Mouse (Mus musculus): Measurements from ENCODE around the gene Jade3. TPM values are rescaled to one million over a fixed set of nuclear protein-coding genes. Genes with fewer than 3 reads are reported as not detected.
"Not testable (repeated sequence)": the region's sequence is repeated elsewhere in the genome, so short reads cannot be mapped to it uniquely, and the experiment has no call there.

The Jade3 gene
- polyA plus RNA-seq (2012; rRNA removed) = 9.5 and 10.3 TPM in 2 replicates

DNA sequence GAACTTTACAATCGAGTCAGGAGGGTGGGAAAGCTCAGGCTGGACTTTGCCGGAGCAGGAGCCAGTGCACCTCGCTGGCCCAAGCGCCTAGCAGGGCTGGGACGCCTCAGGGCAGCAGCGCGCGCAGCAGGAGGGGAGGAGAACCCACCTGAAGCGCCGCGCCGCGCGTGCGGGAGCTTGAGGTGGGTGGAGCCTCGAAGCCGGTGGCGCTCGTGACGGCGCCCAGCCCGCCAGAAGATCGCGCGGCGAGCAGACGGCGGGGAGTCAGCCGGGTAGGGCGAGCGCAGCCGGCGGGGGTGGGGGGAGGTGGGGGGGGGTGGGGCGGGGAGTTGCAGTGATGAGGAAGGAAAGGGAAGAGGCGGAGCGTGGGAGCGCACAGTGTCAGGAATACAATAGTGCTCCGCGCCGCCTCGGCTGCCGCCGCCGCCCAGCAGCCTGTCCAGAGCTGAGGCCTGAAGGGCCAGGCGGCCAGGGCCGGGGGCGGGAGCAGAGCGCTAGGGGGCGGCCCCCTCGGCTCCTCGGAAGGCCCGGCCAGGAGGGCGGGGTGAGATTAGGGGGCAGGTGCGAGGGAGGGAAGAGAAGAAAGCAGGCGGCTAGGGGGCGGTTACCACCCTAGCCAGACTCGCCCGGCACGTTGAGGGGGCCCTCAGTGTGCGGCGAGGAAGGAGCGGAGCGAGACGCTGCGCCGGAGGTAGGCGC is at the start of gene Jade3:
Gene Jade3 (plus strand): TSS at position 549 of the 699 bp plus-strand sequence.
- DNase-seq (ENCODE audit: low read depth) = peak; percentile 92
- TF ChIP-seq POLR2A (IDR thresholded peaks at IDR 0.05; ENCODE audit: borderline replicate concordance, extremely low read depth, insufficient read depth, insufficient read length, poor library complexity, severe bottlenecking) (peak; percentile 24; the same call in 1 of the 2 replicates), CTCF (IDR thresholded peaks at IDR 0.05; ENCODE audit: borderline replicate concordance, extremely low read depth, insufficient read depth, insufficient read length) (no peak)

DNA sequence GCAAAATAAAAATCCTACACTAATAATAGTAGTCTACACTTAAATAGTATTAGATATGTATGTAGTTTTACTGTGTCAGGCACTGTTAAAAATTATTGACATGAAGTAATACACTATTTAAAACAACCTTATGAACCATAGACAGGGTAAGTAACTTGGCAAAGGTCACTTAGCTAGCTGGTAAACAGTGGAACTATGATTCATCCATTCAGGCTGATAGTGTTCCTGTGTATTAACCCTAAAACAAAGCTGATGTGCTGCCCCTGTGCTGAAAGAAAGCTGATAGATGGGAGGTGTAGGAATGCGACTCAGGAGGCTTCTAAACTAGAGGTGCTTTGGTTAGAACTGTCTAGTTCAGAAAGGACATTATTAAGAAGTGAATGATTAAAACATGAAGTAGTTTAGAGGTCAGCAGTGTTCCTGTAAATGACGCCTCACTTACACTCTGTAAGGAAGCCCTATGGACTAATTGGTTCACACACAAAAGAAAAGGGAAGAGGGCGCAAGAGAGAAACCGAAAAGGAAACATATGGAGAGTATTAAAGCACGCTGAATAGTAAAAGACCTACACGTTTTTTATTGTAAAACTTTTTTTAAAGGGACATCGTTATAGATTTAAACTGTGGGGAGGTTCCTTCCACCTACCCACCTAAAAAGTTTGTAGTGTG is 46.0 kb upstream of the Jade3 start:
- peak; percentile 1 for DNase-seq (ENCODE audit: low read depth)
- no peak for TF ChIP-seq CTCF (IDR thresholded peaks at IDR 0.05; ENCODE audit: borderline replicate concordance, extremely low read depth, insufficient read depth, insufficient read length)

DNA sequence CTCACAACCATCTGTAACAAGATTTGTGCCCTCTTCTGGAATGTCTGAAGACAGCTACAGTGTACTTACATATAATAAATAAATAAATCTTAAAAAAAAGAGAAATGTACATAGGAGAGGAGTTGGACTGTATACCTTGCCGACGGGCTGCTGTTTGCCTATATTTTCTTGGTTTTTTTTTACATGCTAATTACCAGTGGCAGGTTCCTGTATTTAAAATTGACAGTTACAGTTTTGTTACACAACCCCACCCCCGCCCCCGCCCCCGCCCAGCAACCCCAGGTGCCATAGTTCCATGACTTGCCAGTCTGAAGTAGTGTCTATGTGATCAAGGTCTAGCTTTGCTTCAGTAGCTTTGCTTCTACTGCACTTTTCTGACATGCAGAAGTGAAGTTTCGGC is 43.2 kb upstream of the Jade3 start:
- no peak for DNase-seq (ENCODE audit: low read depth)
- no peak for TF ChIP-seq POLR2A (IDR thresholded peaks at IDR 0.05; ENCODE audit: borderline replicate concordance, extremely low read depth, insufficient read depth, insufficient read length, poor library complexity, severe bottlenecking)
- TF ChIP-seq CTCF (IDR thresholded peaks at IDR 0.05; ENCODE audit: borderline replicate concordance, extremely low read depth, insufficient read depth, insufficient read length) = no peak

DNA sequence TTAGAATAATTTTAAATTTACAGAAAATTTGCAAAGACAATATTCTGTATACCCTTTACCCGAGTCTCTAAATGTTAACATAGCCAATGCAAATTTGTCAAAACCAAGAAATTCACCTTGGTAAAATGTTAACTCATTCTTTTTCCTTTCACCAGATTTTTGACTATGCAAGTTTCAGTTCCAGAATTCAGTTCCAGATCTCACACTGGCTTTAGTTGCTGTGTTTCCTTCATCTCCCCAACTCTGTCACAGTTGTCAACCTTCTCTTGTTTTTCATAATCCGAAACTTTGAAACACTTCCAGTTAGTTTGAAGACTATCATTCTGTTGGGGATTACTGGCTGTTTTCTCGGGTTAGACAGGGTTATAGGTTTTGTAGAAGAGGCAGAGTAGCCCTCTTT is 38.5 kb upstream of the Jade3 start:
- no peak for DNase-seq (ENCODE audit: low read depth)
- TF ChIP-seq POLR2A (IDR thresholded peaks at IDR 0.05; ENCODE audit: borderline replicate concordance, extremely low read depth, insufficient read depth, insufficient read length, poor library complexity, severe bottlenecking) (no peak), CTCF (IDR thresholded peaks at IDR 0.05; ENCODE audit: borderline replicate concordance, extremely low read depth, insufficient read depth, insufficient read length) (no peak)

DNA sequence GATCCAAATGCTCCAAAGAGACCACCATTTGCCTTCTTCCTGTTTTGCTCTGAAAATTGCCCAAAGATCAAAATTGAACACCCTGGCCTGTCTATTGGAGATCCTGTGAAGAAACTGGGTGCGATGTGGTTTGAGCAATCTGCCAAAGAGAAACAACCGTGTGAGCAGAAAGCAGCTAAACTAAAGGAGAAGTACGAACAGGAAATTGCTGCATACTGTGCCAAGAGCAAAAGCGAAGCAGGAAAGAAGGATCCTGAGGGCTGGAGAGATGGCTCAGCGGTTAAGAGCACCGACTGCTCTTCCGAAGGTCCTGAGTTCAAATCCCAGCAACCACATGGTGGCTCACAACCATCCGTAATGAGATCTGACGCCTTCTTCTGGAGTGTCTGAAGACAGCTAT is 33.5 kb upstream of the Jade3 start:
- not testable (repeated sequence) for DNase-seq (ENCODE audit: low read depth)

- DNase-seq (ENCODE audit: low read depth) = no peak
- TF ChIP-seq CTCF (IDR thresholded peaks at IDR 0.05; ENCODE audit: borderline replicate concordance, extremely low read depth, insufficient read depth, insufficient read length) = no peak
- no peak for TF ChIP-seq POLR2A (IDR thresholded peaks at IDR 0.05; ENCODE audit: borderline replicate concordance, extremely low read depth, insufficient read depth, insufficient read length, poor library complexity, severe bottlenecking)
Measured at GRCm38 (mm10) chrX:20392942-20393341, 32.5 kb upstream of the Jade3 start.

DNA sequence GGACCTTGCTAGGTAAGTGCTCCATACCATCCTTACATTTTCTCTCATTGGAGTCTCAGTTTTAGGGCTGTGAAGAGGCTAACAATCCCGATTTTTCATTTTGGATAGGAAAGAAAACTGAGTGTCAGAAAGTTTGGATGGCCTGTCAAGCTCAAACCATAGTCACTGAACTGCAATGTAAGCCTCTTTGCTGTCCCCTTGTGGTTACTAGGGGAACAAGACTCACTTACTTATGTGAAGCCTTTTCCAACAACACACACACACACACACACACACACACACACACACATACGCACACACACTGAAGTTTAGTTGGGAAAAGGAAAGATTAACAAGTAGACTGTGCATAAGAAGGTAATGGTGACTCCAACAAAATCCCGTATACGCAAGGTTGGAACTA is 21.4 kb upstream of the Jade3 start:
- peak; percentile 17 for DNase-seq (ENCODE audit: low read depth)
- TF ChIP-seq CTCF (IDR thresholded peaks at IDR 0.05; ENCODE audit: borderline replicate concordance, extremely low read depth, insufficient read depth, insufficient read length) (peak; percentile 24; the same call in 1 of the 2 replicates), POLR2A (IDR thresholded peaks at IDR 0.05; ENCODE audit: borderline replicate concordance, extremely low read depth, insufficient read depth, insufficient read length, poor library complexity, severe bottlenecking) (no peak)

DNA sequence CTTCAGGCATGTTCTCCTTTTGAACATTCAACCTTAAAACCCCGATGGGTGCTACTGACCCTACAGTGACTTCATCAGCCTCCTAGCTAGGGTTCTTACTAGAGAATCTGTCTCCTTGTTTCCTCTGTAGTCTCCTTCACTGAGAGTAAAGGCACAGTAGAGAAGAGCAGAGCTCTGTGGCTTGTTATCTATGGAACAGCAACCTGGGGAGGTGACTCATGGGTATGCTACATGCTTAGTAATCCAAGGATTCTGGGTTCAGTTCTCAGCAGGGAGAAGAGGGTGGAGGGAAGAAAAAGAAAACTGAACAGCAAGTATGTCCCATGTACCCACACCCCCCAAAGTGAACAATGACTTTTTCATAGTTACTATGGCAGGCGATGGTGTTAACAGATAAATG is 18.6 kb upstream of the Jade3 start:
- no peak for TF ChIP-seq CTCF (IDR thresholded peaks at IDR 0.05; ENCODE audit: borderline replicate concordance, extremely low read depth, insufficient read depth, insufficient read length)
- TF ChIP-seq POLR2A (IDR thresholded peaks at IDR 0.05; ENCODE audit: borderline replicate concordance, extremely low read depth, insufficient read depth, insufficient read length, poor library complexity, severe bottlenecking) = no peak
- no peak for DNase-seq (ENCODE audit: low read depth)

DNA sequence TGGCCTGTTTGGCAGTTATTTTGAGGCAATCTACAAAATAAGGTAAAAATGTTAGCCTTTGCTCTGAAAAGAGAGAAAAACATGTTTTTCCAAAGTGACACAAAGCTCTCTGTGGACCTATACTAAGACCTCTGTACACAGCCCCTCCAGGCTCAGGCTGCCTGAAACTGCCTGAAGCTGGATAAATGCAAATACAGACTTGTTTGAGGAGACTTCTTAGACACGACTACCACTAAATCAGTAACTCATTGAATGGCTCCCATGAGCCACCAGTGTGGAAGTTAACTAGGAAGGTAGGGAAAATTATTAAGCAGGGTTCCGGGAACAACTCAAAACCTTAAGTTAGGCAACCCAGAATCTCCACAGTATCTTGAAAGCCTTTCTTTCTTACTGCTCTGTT is 17.8 kb upstream of the Jade3 start:
- no peak for DNase-seq (ENCODE audit: low read depth)
- TF ChIP-seq POLR2A (IDR thresholded peaks at IDR 0.05; ENCODE audit: borderline replicate concordance, extremely low read depth, insufficient read depth, insufficient read length, poor library complexity, severe bottlenecking) (no peak), CTCF (IDR thresholded peaks at IDR 0.05; ENCODE audit: borderline replicate concordance, extremely low read depth, insufficient read depth, insufficient read length) (no peak)

DNA sequence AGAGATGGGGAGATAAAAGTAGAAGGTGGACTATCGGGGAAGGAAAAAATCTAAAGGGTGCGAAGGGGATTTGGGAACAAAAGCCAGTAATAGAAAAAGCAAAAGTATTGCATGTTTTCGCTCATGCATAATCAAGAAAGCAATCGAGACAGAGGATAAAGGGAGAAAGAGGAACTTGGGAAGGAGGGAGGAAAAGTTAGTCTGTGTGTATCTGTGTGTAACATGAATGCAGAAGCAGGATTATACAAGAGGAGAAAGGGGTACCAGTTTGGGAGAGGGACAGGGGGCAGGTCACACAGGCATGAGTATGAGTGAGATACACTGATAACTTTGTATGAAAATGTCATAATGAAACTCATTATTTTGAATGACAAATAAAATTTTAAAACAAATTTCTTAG is 14.1 kb upstream of the Jade3 start:
- TF ChIP-seq CTCF (IDR thresholded peaks at IDR 0.05; ENCODE audit: borderline replicate concordance, extremely low read depth, insufficient read depth, insufficient read length) (no peak), POLR2A (IDR thresholded peaks at IDR 0.05; ENCODE audit: borderline replicate concordance, extremely low read depth, insufficient read depth, insufficient read length, poor library complexity, severe bottlenecking) (no peak)
- no peak for DNase-seq (ENCODE audit: low read depth)

- TF ChIP-seq CTCF (IDR thresholded peaks at IDR 0.05; ENCODE audit: borderline replicate concordance, extremely low read depth, insufficient read depth, insufficient read length) (no peak), POLR2A (IDR thresholded peaks at IDR 0.05; ENCODE audit: borderline replicate concordance, extremely low read depth, insufficient read depth, insufficient read length, poor library complexity, severe bottlenecking) (no peak)
- DNase-seq (ENCODE audit: low read depth) = no peak
Measured at GRCm38 (mm10) chrX:20412221-20412620, 13.3 kb upstream of the Jade3 start.

GRCm38 (mm10) chrX:20414885-20415622 is 10.4 kb upstream of the Jade3 start:
- DNase-seq (ENCODE audit: low read depth) = peak; percentile 51
- TF ChIP-seq POLR2A (IDR thresholded peaks at IDR 0.05; ENCODE audit: borderline replicate concordance, extremely low read depth, insufficient read depth, insufficient read length, poor library complexity, severe bottlenecking) (no peak), CTCF (IDR thresholded peaks at IDR 0.05; ENCODE audit: borderline replicate concordance, extremely low read depth, insufficient read depth, insufficient read length) (no peak)

Measured in brain, embryonic 14.5 days (tissue).